ENCODE assay signal across 10 mouse cellular contexts in the genomic region with DNA sequence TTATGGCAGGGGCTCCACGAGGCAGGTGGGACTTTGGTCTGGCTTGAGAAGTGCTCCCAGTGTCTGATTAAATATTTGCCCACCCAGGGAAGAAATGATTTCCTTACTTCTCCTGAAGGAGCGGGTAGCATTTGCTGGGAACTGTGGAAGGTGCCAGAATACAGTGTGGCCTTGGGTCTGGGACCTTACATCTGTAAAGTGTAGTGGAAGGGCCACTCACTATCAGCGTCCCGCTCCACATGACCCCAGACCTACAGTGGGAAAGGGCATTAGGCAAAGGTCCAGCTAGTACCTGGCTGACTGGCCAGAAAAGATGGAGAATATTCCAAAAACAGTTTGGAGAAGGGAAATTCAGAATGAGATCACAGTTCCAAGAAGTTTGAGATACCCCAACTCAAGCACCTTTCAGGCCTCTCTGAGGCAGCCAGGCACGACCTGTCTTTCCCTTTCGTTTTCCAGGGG. TPM values are rescaled to one million over a fixed set of nuclear protein-coding genes. Genes with fewer than 3 reads are reported as not detected.
DNase-seq lines count a peak whose midpoint lies in the region; ATAC-seq lines count a peak whose summit lies in the region.
"Had no signal": no experiment of that assay in that cellular context is flagged by ENCODE, and none has a peak within 500 bp of the region (broad histone marks: within the 10 kb centered on the region; RNA-seq: fewer than 3 reads in every experiment).

No protein-coding gene starts in this region.

- DNase-seq in embryo, embryonic 10.5 days (ENCODE audit: low spot score): peak; percentile 70
- DNase-seq in embryo, embryonic 9.5 days (ENCODE audit: extremely low spot score): no peak
- DNase-seq in kidney, postnatal 36 days: no peak
- no peak for DNase-seq in embryonic facial prominence, embryonic 10.5 days (ENCODE audit: low spot score)
- DNase-seq in adrenal gland, postnatal 25 days: no peak
- no peak for DNase-seq in spleen, postnatal 10 days (ENCODE audit: low spot score in 2 of 2)

- no peak overlapping the region for H3K4me2 ChIP-seq in kidney, embryonic 16.5 days (replicated peaks; ENCODE audit: low read depth, low read length)
- peak overlapping the region; percentile 71 for H3K4me2 ChIP-seq in limb, embryonic 13.5 days (replicated peaks)
- H3K4me2 ChIP-seq: lung, embryonic 15.5 days had no signal

- peaks cover 27% of the 10 kb centered on the region for H3K4me1 ChIP-seq in kidney, embryonic 16.5 days (ENCODE audit: insufficient read depth, low read length)
- peaks cover 63% of the 10 kb centered on the region for H3K4me1 ChIP-seq in embryonic facial prominence, embryonic 10.5 days
- H3K4me1 ChIP-seq in limb, embryonic 13.5 days: peaks cover 62% of the 10 kb centered on the region

- peak overlapping the region; percentile 7; the same call in 1 of the 2 replicates for H3K4me3 ChIP-seq in kidney, embryonic 16.5 days (ENCODE audit: low read length)
- H3K4me3 ChIP-seq in embryonic facial prominence, embryonic 10.5 days: peak overlapping the region; percentile 63
- H3K4me3 ChIP-seq in limb, embryonic 13.5 days: peak overlapping the region; percentile 67
- H3K4me3 ChIP-seq: lung, embryonic 15.5 days had no signal

- no peaks in the 10 kb centered on the region for H3K36me3 ChIP-seq in kidney, embryonic 16.5 days (ENCODE audit: insufficient read depth, low read length)
- H3K36me3 ChIP-seq in embryonic facial prominence, embryonic 10.5 days (replicated peaks): peaks cover 16% of the 10 kb centered on the region; the same call in 1 of the 2 replicates
- peaks cover 15% of the 10 kb centered on the region for H3K36me3 ChIP-seq in limb, embryonic 13.5 days
- H3K36me3 ChIP-seq: lung, embryonic 15.5 days had no signal

- no peak overlapping the region for H3K27ac ChIP-seq in kidney, embryonic 16.5 days (ENCODE audit: low read length)
- peak overlapping the region; percentile 89 for H3K27ac ChIP-seq in embryonic facial prominence, embryonic 10.5 days (replicated peaks)
- peak overlapping the region; percentile 86 for H3K27ac ChIP-seq in limb, embryonic 13.5 days
- H3K27ac ChIP-seq: lung, embryonic 15.5 days had no signal

- no peaks in the 10 kb centered on the region for H3K9me3 ChIP-seq in kidney, embryonic 16.5 days (ENCODE audit: low read length)
- H3K9me3 ChIP-seq in embryonic facial prominence, embryonic 10.5 days: no peaks in the 10 kb centered on the region
- H3K9me3 ChIP-seq in limb, embryonic 13.5 days: no peaks in the 10 kb centered on the region
- H3K9me3 ChIP-seq: lung, embryonic 15.5 days had no signal

- peaks cover 90% of the 10 kb centered on the region for H3K27me3 ChIP-seq in kidney, embryonic 16.5 days (ENCODE audit: insufficient read depth, low read length)
- peaks cover 98% of the 10 kb centered on the region for H3K27me3 ChIP-seq in embryonic facial prominence, embryonic 10.5 days (replicated peaks; ENCODE audit: low read depth, poor library complexity, severe bottlenecking)
- H3K27me3 ChIP-seq in limb, embryonic 13.5 days: peaks cover 85% of the 10 kb centered on the region

- 3% methylated on average over 6 of the region's 6 CpGs for WGBS in kidney, embryonic 16.5 days
- WGBS in embryonic facial prominence, embryonic 10.5 days: 1% methylated on average over 6 of the region's 6 CpGs
- WGBS in limb, embryonic 13.5 days: 3% methylated on average over 6 of the region's 6 CpGs

- no peak for ATAC-seq in kidney, embryonic 16.5 days (ENCODE audit: low FRiP score, low TSS enrichment)
- no peak for ATAC-seq in limb, embryonic 13.5 days (ENCODE audit: low FRiP score, low read depth)

- H3K9ac ChIP-seq in kidney, embryonic 16.5 days (replicated peaks; ENCODE audit: low read length): no peak overlapping the region
- peak overlapping the region; percentile 94 for H3K9ac ChIP-seq in limb, embryonic 13.5 days
- H3K9ac ChIP-seq: lung, embryonic 15.5 days had no signal

RNA-seq across cellular contexts. Expression of gene Pitx1, which starts 8.3 kb away (rescaled TPM):
- 0.36 and 2.1 TPM in 2 replicates for polyA plus RNA-seq in kidney, embryonic 16.5 days (2015; fragmentation: Nextera tagmentation; extraction: Ambion mirVana)
- polyA plus RNA-seq in embryonic facial prominence, embryonic 10.5 days (2016; fragmentation: Nextera tagmentation; extraction: Ambion mirVana): 44.2 and 52.9 TPM in 2 replicates
- polyA plus RNA-seq in limb, embryonic 13.5 days (2015; fragmentation: Nextera tagmentation; extraction: Ambion mirVana): 88.9 and 109 TPM in 2 replicates
- total RNA-seq in adrenal gland, postnatal 25 days (2021): not detected in 2 replicates
- total RNA-seq: layer of hippocampus, postnatal 10 days had no signal

RNA-seq across cellular contexts. Expression of gene Catsper3, which starts 43.3 kb away (rescaled TPM):
- polyA plus RNA-seq in kidney, embryonic 16.5 days (2015; fragmentation: Nextera tagmentation; extraction: Ambion mirVana): 0.16 and 0.18 TPM in 2 replicates
- polyA plus RNA-seq in embryonic facial prominence, embryonic 10.5 days (2016; fragmentation: Nextera tagmentation; extraction: Ambion mirVana): not detected in 2 replicates
- polyA plus RNA-seq in limb, embryonic 13.5 days (2015; fragmentation: Nextera tagmentation; extraction: Ambion mirVana): 0.14 TPM in 1 of 2 replicates, not detected in the other
- 0.30 TPM in 1 of 2 replicates, not detected in the other for total RNA-seq in adrenal gland, postnatal 25 days (2021)
- polyA plus RNA-seq: lung, embryonic 15.5 days had no signal

Comparison
In these comparisons a context has a peak if more than half of its experiments do, and no peak if none do; other contexts are left out.
1. H3K4me3 ChIP-seq: peak in every context shown above with its lines; median percentile 67 in limb, embryonic 13.5 days; 63 in embryonic facial prominence, embryonic 10.5 days; 7 in kidney, embryonic 16.5 days.
2. RNA of gene Pitx1, which starts 8.3 kb away (polyA plus RNA-seq): 88.9 to 109 TPM in limb, embryonic 13.5 days and 44.2 to 52.9 TPM in embryonic facial prominence, embryonic 10.5 days; 0.36 to 2.1 TPM in kidney, embryonic 16.5 days; every median in the first group is over 10 times any median in the second.